Mouse (Mus musculus) E14TG2a.4 (cell line): ENCODE data around the gene Lrrc32.

Experiments
- H3K27me3 ChIP-seq: 2 replicates; pipeline ENCODE4 v1.6.1; 2014; ENCODE audit warnings: low read length, control low read depth; ENCODE audit not compliant: insufficient read depth
- H3K36me3 ChIP-seq: 2 replicates; pipeline ENCODE4 v1.6.1; 2014; ENCODE audit warnings: low read length, control low read depth; ENCODE audit not compliant: insufficient read depth
- H3K4me1 ChIP-seq: replicated peaks from 2 replicates; pipeline ENCODE4 v1.6.1; 2014; ENCODE audit warnings: low read depth, low read length, control low read depth
- H3K4me3 ChIP-seq: replicated peaks from 2 replicates; pipeline ENCODE4 v1.5.1; 2014; ENCODE audit warnings: mild to moderate bottlenecking, low read length
- H3K9me3 ChIP-seq: 2 replicates; pipeline ENCODE4 v1.6.1; 2014; ENCODE audit warnings: low read length, control low read depth
- CTCF ChIP-seq: conservative IDR thresholded peaks from 2 replicates; pipeline ENCODE4 v1.5.1; 2014; ENCODE audit warnings: low read length
- NANOG ChIP-seq: IDR thresholded peaks from 2 replicates; pipeline ENCODE4 v1.6.1; 2014; ENCODE audit warnings: borderline replicate concordance, low read length, mixed read lengths
- POU5F1 ChIP-seq: IDR thresholded peaks from 2 replicates; pipeline ENCODE4 v1.6.1; 2014; ENCODE audit warnings: low read length, borderline replicate concordance

Gene Lrrc32

DNA sequence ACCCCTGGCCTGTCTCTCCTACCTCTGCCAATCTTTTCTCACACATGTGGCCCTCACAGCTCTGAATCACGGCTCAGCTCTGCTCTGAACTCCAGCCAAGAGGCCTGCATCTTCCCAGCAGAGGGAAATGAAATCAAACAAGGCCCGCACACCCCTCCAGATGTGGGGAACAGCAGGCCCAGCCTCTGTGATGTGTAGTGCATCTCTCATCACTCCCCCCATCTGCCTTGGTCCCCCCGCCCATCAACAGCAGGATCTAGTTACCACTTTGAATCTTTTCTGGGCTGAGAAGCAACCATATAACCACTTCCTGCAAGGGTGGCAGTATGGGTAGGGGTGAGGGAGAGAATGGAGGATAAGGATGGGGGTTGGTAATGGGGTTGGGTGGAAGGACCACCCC lies 20.0 kb upstream of the Lrrc32 start:
- Histone ChIP-seq H3K27me3 (peaks cover 29% of the 10 kb centered on the region), H3K9me3 (no peaks in the 10 kb centered on the region), H3K4me3 (no peak overlapping the region), H3K36me3 (no peaks in the 10 kb centered on the region), H3K4me1 (no peaks in the 10 kb centered on the region)
- TF ChIP-seq POU5F1 (no peak), CTCF (no peak), NANOG (no peak)

DNA sequence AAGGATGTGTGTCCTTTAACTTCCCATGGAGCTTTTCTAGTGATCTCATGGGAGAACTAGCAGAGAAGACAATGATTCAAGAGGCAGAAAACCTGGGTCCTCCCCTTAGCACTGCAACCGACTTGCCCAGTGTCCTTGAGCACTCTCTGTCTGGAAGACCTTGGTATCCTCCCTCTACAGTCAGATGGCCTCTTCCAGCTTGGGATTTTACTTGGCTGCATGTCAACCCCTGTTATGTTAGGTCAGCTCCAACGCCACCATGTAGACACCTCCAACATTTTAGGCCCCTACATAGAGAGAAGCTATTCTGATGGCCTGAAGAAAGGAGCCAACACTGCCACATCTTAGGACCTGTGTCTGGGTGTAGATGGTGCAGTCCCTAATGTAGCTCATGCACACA lies 16.6 kb upstream of the Lrrc32 start:
- Histone ChIP-seq H3K4me1 (no peaks in the 10 kb centered on the region), H3K4me3 (no peak overlapping the region), H3K27me3 (peaks cover 32% of the 10 kb centered on the region), H3K36me3 (no peaks in the 10 kb centered on the region), H3K9me3 (no peaks in the 10 kb centered on the region)
- TF ChIP-seq NANOG (no peak), CTCF (no peak), POU5F1 (no peak)

- H3K36me3 ChIP-seq: no peaks in the 10 kb centered on the region
- no peaks in the 10 kb centered on the region for H3K4me1 ChIP-seq
- TF ChIP-seq NANOG: no peak
- TF ChIP-seq CTCF: no peak
- no peak for TF ChIP-seq POU5F1
- peaks cover 21% of the 10 kb centered on the region for H3K27me3 ChIP-seq
- no peak overlapping the region for H3K4me3 ChIP-seq
- H3K9me3 ChIP-seq: no peaks in the 10 kb centered on the region
Measured at GRCm38 (mm10) chr7:98474558-98474957, 14.5 kb upstream of the Lrrc32 start.

GRCm38 (mm10) chr7:98477153-98477552 lies 11.9 kb upstream of the Lrrc32 start:
- no peak for TF ChIP-seq POU5F1
- no peak for TF ChIP-seq CTCF
- no peak for TF ChIP-seq NANOG
- Histone ChIP-seq H3K4me3 (no peak overlapping the region), H3K4me1 (no peaks in the 10 kb centered on the region), H3K36me3 (no peaks in the 10 kb centered on the region), H3K9me3 (no peaks in the 10 kb centered on the region), H3K27me3 (peaks cover 36% of the 10 kb centered on the region)

DNA sequence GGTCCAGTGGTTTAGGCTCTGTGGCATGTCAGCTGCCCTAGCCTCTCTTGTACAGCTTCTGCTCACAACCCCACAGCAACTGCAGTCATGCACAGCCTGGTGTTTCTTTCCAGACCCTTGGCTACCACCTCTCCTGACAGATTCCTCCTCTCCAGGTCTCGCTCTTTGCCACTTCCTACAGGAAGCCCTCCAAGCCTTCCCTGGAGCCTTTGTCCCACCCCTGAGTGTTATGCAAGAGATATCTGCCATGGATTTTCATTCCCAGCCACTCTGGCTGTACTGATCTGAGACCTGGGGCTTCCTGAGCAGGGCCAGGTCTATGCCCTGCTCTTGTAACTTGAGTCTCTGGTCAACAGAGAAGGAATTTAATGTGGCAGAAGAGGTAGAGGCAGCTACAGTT lies 8.6 kb upstream of the Lrrc32 start:
- Histone ChIP-seq H3K36me3 (no peaks in the 10 kb centered on the region), H3K4me1 (no peaks in the 10 kb centered on the region), H3K9me3 (peaks cover 5% of the 10 kb centered on the region; the same call in 1 of the 2 replicates), H3K27me3 (peaks cover 46% of the 10 kb centered on the region), H3K4me3 (no peak overlapping the region)
- TF ChIP-seq POU5F1 (no peak), NANOG (no peak), CTCF (no peak)

DNA sequence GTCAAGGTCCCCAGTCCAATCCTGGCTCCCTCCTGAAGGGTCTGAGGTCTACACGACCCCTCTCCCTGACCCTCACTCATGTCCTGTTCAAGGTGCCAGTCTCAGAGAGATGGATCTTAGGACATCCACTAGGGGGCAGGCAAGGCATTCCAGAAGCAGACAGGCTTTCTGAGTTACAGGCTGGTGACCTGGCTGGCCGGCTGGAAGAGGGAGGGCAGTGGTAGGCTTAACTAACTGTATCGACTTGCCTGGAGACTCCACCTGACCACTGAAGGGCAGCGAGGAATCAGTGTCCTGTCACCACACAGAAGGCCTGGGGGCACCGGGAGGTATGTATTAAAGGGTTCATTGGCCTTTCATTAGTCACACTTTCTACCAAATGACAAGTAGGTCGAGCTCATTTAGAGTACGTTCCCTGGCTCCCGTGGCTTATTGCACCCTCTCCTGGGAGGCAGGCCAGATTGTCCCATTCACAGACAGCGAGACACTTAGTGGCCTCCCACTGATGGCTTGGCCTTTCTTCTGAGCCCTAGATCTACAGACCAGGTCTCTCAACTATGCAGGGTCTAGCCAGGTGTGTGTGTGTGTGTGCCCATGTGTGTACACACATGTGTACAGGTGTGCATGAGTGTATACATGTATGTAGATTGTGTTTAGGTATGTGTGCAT lies 7.9 kb upstream of the Lrrc32 start:
- Histone ChIP-seq H3K4me3 (no peak overlapping the region), H3K4me1 (no peaks in the 10 kb centered on the region)
- TF ChIP-seq CTCF (peak; percentile 51), POU5F1 (no peak)

DNA sequence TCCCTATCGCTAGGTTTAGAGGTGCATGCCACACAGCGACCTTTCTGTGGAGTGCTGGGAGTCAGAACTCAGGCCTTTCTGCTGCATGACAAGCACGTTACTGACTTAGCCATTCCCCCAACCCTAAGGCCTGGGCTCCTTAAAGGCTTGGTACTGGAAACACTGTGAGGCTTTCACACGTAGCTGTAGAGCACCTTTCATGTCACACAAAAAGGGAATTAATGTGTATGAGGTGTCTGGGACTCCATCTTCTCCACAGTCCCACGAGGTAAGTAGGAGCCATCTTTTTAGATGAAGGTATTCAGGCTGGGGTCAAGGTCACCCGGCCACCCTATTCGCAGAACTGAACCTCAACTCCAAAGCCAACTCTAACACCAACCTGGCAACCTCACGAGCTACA lies 7.2 kb upstream of the Lrrc32 start:
- H3K4me1 ChIP-seq: no peaks in the 10 kb centered on the region
- H3K27me3 ChIP-seq: peaks cover 56% of the 10 kb centered on the region
- no peak for TF ChIP-seq CTCF
- no peak for TF ChIP-seq POU5F1
- TF ChIP-seq NANOG: no peak

More for the DNA sequence above, 7.9 kb upstream of the Lrrc32 start:
- no peaks in the 10 kb centered on the region for H3K36me3 ChIP-seq
- peaks cover 5% of the 10 kb centered on the region; the same call in 1 of the 2 replicates for H3K9me3 ChIP-seq
- peaks cover 52% of the 10 kb centered on the region for H3K27me3 ChIP-seq

DNA sequence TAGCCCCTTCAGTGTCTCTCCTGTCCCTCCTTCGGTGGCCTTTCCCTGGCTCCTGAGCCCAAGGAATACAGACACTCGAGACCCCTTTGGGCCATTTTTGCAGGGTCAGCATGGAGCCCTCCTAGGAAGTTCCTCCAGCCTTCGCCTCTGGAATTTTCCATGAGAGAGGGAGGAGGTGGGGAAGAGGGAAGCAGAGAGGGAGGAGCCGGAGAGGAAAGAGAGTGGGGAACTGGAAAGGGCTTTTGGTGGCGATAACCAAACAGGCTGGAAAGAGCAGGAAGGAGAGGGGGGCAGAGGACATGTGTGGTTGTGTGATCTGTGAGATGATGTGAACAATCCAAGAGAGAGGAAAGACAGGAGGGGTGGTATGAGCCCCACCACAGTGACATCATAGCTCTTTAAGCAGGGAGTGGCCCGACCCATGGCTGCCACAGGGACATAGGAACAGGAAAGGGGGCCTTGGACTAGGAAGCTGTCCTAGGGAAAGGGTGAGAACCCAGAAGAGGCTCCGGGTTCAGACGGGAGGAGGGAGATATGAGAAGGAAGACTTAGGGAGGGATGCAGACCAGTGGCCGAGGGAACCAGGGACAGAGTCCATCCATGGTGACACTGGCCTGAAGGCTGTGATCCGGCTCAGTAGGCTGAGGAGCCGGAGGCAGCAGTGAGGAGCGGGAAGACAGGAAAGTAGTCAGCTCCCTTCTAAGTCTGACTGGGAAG lies 6.4 kb upstream of the Lrrc32 start:
- H3K4me1 ChIP-seq: no peaks in the 10 kb centered on the region
- TF ChIP-seq NANOG (no peak), CTCF (no peak), POU5F1 (no peak)
- H3K9me3 ChIP-seq: peaks cover 5% of the 10 kb centered on the region; the same call in 1 of the 2 replicates
- H3K4me3 ChIP-seq: no peak overlapping the region
- H3K27me3 ChIP-seq: peaks cover 65% of the 10 kb centered on the region
- H3K36me3 ChIP-seq: no peaks in the 10 kb centered on the region

More for the DNA sequence above, 7.2 kb upstream of the Lrrc32 start:
- peaks cover 5% of the 10 kb centered on the region; the same call in 1 of the 2 replicates for H3K9me3 ChIP-seq
- H3K36me3 ChIP-seq: no peaks in the 10 kb centered on the region
- no peak overlapping the region for H3K4me3 ChIP-seq

DNA sequence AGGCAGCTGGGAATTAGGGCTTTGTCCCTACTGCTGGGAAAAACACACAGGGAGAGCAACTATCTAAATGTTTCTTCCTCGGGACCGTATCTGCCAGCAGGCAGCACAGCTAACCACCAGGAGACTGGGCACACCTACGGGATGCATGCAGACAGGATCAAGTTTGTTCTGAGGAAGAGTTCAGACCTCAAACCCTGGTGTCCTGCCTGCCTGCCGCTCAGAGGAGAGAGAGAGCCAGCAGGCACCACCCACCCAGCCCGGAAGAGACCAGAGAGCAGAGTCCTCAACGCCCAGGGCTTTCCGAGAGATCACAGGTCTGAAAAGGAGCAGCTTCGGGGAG lies 5.8 kb upstream of the Lrrc32 start:
- H3K9me3 ChIP-seq: peaks cover 5% of the 10 kb centered on the region; the same call in 1 of the 2 replicates
- H3K36me3 ChIP-seq: no peaks in the 10 kb centered on the region
- no peak for TF ChIP-seq NANOG
- H3K4me3 ChIP-seq: no peak overlapping the region
- H3K4me1 ChIP-seq: no peaks in the 10 kb centered on the region
- peaks cover 70% of the 10 kb centered on the region for H3K27me3 ChIP-seq
